Mouse (Mus musculus) hindbrain, embryonic 14.5 days (tissue): Measurements from ENCODE around the gene Ppargc1a. TPM values are rescaled to one million over a fixed set of nuclear protein-coding genes. Genes with fewer than 3 reads are reported as not detected.

Source experiments
- ATAC-seq: fragments of 200-750 bp; cut with Nextera tagmentation; 2 replicates; pipeline ENCODE4 v1.8.0; 2017; ENCODE audit warnings: moderate number of reproducible peaks, mild to moderate bottlenecking, moderate TSS enrichment, moderate library complexity; ENCODE audit not compliant: low FRiP score
- DNase-seq: peaks from one replicate; pipeline ENCODE4 v3.0.0-alpha.2; 2015; ENCODE audit warnings: low spot score
- H3K27ac ChIP-seq: fragments of 300-500 bp; sonication (generic); 2 replicates; pipeline ENCODE4 v1.5.1; 2014; ENCODE audit warnings: mild to moderate bottlenecking, moderate library complexity
- H3K27me3 ChIP-seq: fragments of 300-500 bp; sonication (generic); 2 replicates; pipeline ENCODE4 v1.6.1; 2014; ENCODE audit warnings: mild to moderate bottlenecking, low read length, mixed read lengths; ENCODE audit not compliant: control insufficient read depth, insufficient read depth
- H3K36me3 ChIP-seq: fragments of 300-500 bp; sonication (generic); replicated peaks from 2 replicates; pipeline ENCODE4 v1.6.1; 2014; ENCODE audit not compliant: control insufficient read depth, insufficient read depth
- H3K4me1 ChIP-seq: fragments of 300-500 bp; sonication (generic); replicated peaks from 2 replicates; pipeline ENCODE4 v1.6.1; 2014; ENCODE audit warnings: antibody characterized with exemption, low read length, mixed read lengths; ENCODE audit not compliant: control insufficient read depth, insufficient read depth
- H3K4me2 ChIP-seq: fragments of 300-500 bp; sonication (generic); replicated peaks from 2 replicates; pipeline ENCODE4 v1.6.1; 2014; ENCODE audit warnings: mild to moderate bottlenecking, moderate library complexity
- H3K4me3 ChIP-seq: fragments of 300-500 bp; sonication (generic); replicated peaks from 2 replicates; pipeline ENCODE4 v1.5.1; 2014; ENCODE audit warnings: mild to moderate bottlenecking, low read length
- H3K9ac ChIP-seq: fragments of 300-500 bp; sonication (generic); 2 replicates; pipeline ENCODE4 v1.6.1; 2014
- H3K9me3 ChIP-seq: fragments of 300-500 bp; sonication (generic); 2 replicates; pipeline ENCODE4 v1.6.1; 2016; ENCODE audit warnings: low read length; ENCODE audit not compliant: control insufficient read depth
- WGBS: fragments of 180-500 bp; shearing (Covaris S2); extraction: QIAGEN DNeasy Blood & Tissue Kit; methylation state at CpG from one replicate; pipeline ENCODE4 v1.1.7; 2014; 5-methylcytosine and 5-hydroxymethylcytosine counted together
- polyA plus RNA-seq: library from polyadenylated mRNA; unstranded; fragments of >200 nt; fragmentation: Nextera tagmentation; extraction: Ambion mirVana; gene quantifications from 2 replicates; pipeline ENCODE4 v1.2.1, GENCODE M21; 2014

Ppargc1a gene
- polyA plus RNA-seq, 1 experiment from 2014 or later, result 21.4 TPM

GRCm38 (mm10) chr5:51545133-51546049, 22.1 kb downstream of the Ppargc1a start:
- H3K4me3 ChIP-seq, result no peak overlapping the region
- no peak overlapping the region for H3K4me2 ChIP-seq
- H3K4me1 ChIP-seq, result no peaks in the 10 kb centered on the region
- no peak overlapping the region for H3K9ac ChIP-seq
- no peaks in the 10 kb centered on the region for H3K27me3 ChIP-seq
- ATAC-seq (no peak), DNase-seq (no peak)
- WGBS, result 83% methylated on average over 7 of the region's 7 CpGs
- H3K27ac ChIP-seq, result no peak overlapping the region
- H3K9me3 ChIP-seq, result no peaks in the 10 kb centered on the region
- no peaks in the 10 kb centered on the region for H3K36me3 ChIP-seq

- no peak overlapping the region for H3K4me2 ChIP-seq
- H3K36me3 ChIP-seq, result no peaks in the 10 kb centered on the region
- no peak for ATAC-seq
These were observed 23.3 kb downstream of the Ppargc1a start for GRCm38 (mm10) chr5:51544141-51544735.

GRCm38 (mm10) chr5:51541557-51541956, 26.0 kb downstream of the Ppargc1a start:
- 85% methylated on average over 3 of the region's 3 CpGs for WGBS
- H3K27me3 ChIP-seq, result no peaks in the 10 kb centered on the region
- no peak for ATAC-seq

More at GRCm38 (mm10) chr5:51544141-51544735, 23.3 kb downstream of the Ppargc1a start:
- Histone ChIP-seq H3K4me1 (no peaks in the 10 kb centered on the region), H3K9me3 (no peaks in the 10 kb centered on the region), H3K27ac (no peak overlapping the region), H3K4me3 (no peak overlapping the region), H3K9ac (no peak overlapping the region), H3K27me3 (no peaks in the 10 kb centered on the region)
- no peak for DNase-seq
- WGBS, result 40% methylated on average over 8 of the region's 8 CpGs

GRCm38 (mm10) chr5:51540816-51541215, 26.7 kb downstream of the Ppargc1a start:
- Histone ChIP-seq H3K27me3 (no peaks in the 10 kb centered on the region), H3K4me1 (no peaks in the 10 kb centered on the region), H3K4me2 (no peak overlapping the region), H3K27ac (no peak overlapping the region), H3K36me3 (no peaks in the 10 kb centered on the region), H3K9ac (no peak overlapping the region), H3K4me3 (no peak overlapping the region), H3K9me3 (no peaks in the 10 kb centered on the region)
- WGBS, result 71% methylated on average over 4 of the region's 4 CpGs
- ATAC-seq (no peak), DNase-seq (no peak)

More at GRCm38 (mm10) chr5:51541557-51541956, 26.0 kb downstream of the Ppargc1a start:
- Histone ChIP-seq H3K9ac (no peak overlapping the region), H3K4me2 (no peak overlapping the region), H3K27ac (no peak overlapping the region), H3K36me3 (no peaks in the 10 kb centered on the region), H3K9me3 (no peaks in the 10 kb centered on the region), H3K4me1 (no peaks in the 10 kb centered on the region), H3K4me3 (no peak overlapping the region)
- no peak for DNase-seq

GRCm38 (mm10) chr5:51539563-51539962, 28.0 kb downstream of the Ppargc1a start:
- no peak for ATAC-seq
- H3K4me3 ChIP-seq, result no peak overlapping the region

GRCm38 (mm10) chr5:51538319-51538718, 29.2 kb downstream of the Ppargc1a start:
- Histone ChIP-seq H3K36me3 (no peaks in the 10 kb centered on the region), H3K27me3 (no peaks in the 10 kb centered on the region), H3K4me1 (no peaks in the 10 kb centered on the region), H3K9me3 (no peaks in the 10 kb centered on the region), H3K4me3 (no peak overlapping the region), H3K27ac (no peak overlapping the region), H3K4me2 (no peak overlapping the region), H3K9ac (no peak overlapping the region)
- ATAC-seq, result no peak
- 56% methylated on average over 6 of the region's 6 CpGs for WGBS
- no peak for DNase-seq

More at GRCm38 (mm10) chr5:51539563-51539962, 28.0 kb downstream of the Ppargc1a start:
- Histone ChIP-seq H3K9ac (no peak overlapping the region), H3K27me3 (no peaks in the 10 kb centered on the region), H3K27ac (no peak overlapping the region), H3K4me2 (no peak overlapping the region), H3K9me3 (no peaks in the 10 kb centered on the region), H3K4me1 (no peaks in the 10 kb centered on the region), H3K36me3 (no peaks in the 10 kb centered on the region)
- no peak for DNase-seq

- DNase-seq, result no peak
These were observed 29.9 kb downstream of the Ppargc1a start for GRCm38 (mm10) chr5:51537646-51538030.

GRCm38 (mm10) chr5:51537009-51537645, 30.4 kb downstream of the Ppargc1a start:
- ATAC-seq (no peak), DNase-seq (no peak)
- H3K4me2 ChIP-seq, result no peak overlapping the region
- no peaks in the 10 kb centered on the region for H3K9me3 ChIP-seq
- no peak overlapping the region for H3K4me3 ChIP-seq
- 81% methylated on average over 7 of the region's 7 CpGs for WGBS
- H3K9ac ChIP-seq, result no peak overlapping the region
- H3K27me3 ChIP-seq, result no peaks in the 10 kb centered on the region
- no peak overlapping the region for H3K27ac ChIP-seq
- H3K4me1 ChIP-seq, result no peaks in the 10 kb centered on the region
- H3K36me3 ChIP-seq, result no peaks in the 10 kb centered on the region

More at GRCm38 (mm10) chr5:51537646-51538030, 29.9 kb downstream of the Ppargc1a start:
- Histone ChIP-seq H3K36me3 (no peaks in the 10 kb centered on the region), H3K4me1 (no peaks in the 10 kb centered on the region), H3K27ac (no peak overlapping the region), H3K9ac (no peak overlapping the region), H3K4me2 (no peak overlapping the region), H3K27me3 (no peaks in the 10 kb centered on the region), H3K4me3 (no peak overlapping the region), H3K9me3 (no peaks in the 10 kb centered on the region)
- no peak for ATAC-seq

GRCm38 (mm10) chr5:51534456-51534855, 33.1 kb downstream of the Ppargc1a start:
- H3K36me3 ChIP-seq, result no peaks in the 10 kb centered on the region
- DNase-seq (no peak), ATAC-seq (no peak)
- H3K9ac ChIP-seq, result no peak overlapping the region
- 88% methylated on average over 1 of the region's 1 CpGs for WGBS
- H3K27ac ChIP-seq, result no peak overlapping the region
- H3K9me3 ChIP-seq, result no peaks in the 10 kb centered on the region
- no peak overlapping the region for H3K4me3 ChIP-seq
- H3K4me1 ChIP-seq, result no peaks in the 10 kb centered on the region
- no peaks in the 10 kb centered on the region for H3K27me3 ChIP-seq
- no peak overlapping the region for H3K4me2 ChIP-seq
